8 mouse cellular contexts compared by ENCODE assay signal in the genomic region with DNA sequence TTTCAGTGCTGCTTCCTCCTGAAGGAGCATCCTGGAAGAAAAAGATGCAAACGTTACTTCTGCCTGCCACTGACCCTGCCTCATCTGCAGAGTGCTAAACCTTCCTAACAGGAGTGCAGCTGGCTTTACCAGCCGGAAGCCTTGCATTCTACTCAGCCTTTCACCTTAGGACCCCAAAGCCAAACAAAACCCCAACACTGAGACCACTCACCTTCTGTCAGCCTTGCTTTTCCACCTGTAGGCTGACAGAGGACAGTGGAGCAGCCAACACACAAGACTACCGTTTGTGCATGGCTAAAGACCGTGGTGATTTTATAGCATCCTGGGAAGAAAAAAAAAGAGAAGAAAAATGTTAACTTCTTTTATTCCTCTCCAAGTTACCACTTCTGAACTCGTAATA. TPM values are rescaled to one million over a fixed set of nuclear protein-coding genes. Genes with fewer than 3 reads are reported as not detected.
DNase-seq lines count a peak whose midpoint lies in the region; ATAC-seq and TF ChIP-seq lines count a peak whose summit lies in the region.

No protein-coding gene starts in this region.

- peak overlapping the region; percentile 90 for H3K4me3 ChIP-seq in kidney, embryonic 16.5 days (ENCODE audit: low read length)
- H3K4me3 ChIP-seq in cortical plate, adult 2 months (ENCODE audit: insufficient read depth, low read length) = peak overlapping the region; percentile 58
- peak overlapping the region; percentile 80 for H3K4me3 ChIP-seq in hindbrain, embryonic 16.5 days (ENCODE audit: low read length)
- H3K4me3 ChIP-seq in midbrain, embryonic 16.5 days (ENCODE audit: low read depth, low read length) = peak overlapping the region; percentile 61

- TF ChIP-seq CTCF in cortical plate, adult 2 months (IDR thresholded peaks at IDR 0.05; ENCODE audit: extremely low read depth, insufficient read depth, low read length) = no peak

- peak overlapping the region; percentile 91; the same call in 1 of the 2 replicates for H3K27ac ChIP-seq in kidney, embryonic 16.5 days (ENCODE audit: low read length)
- H3K27ac ChIP-seq in cortical plate, adult 2 months (ENCODE audit: insufficient read depth, low read length) = no peak overlapping the region
- no peak overlapping the region for H3K27ac ChIP-seq in hindbrain, embryonic 16.5 days (ENCODE audit: low read depth, low read length)
- no peak overlapping the region for H3K27ac ChIP-seq in midbrain, embryonic 16.5 days (ENCODE audit: low read length)

- no peaks in the 10 kb centered on the region for H3K9me3 ChIP-seq in kidney, embryonic 16.5 days (ENCODE audit: low read length)
- no peaks in the 10 kb centered on the region for H3K9me3 ChIP-seq in hindbrain, embryonic 16.5 days (ENCODE audit: control insufficient read depth, low read length)
- no peaks in the 10 kb centered on the region for H3K9me3 ChIP-seq in midbrain, embryonic 16.5 days (replicated peaks; ENCODE audit: control insufficient read depth, low read length, poor library complexity, severe bottlenecking)

- 8% methylated on average over 5 of the region's 5 CpGs for WGBS in kidney, embryonic 16.5 days
- WGBS in hindbrain, embryonic 16.5 days = 17% methylated on average over 5 of the region's 5 CpGs
- 14% methylated on average over 5 of the region's 5 CpGs for WGBS in midbrain, embryonic 16.5 days

- no peak for ATAC-seq in kidney, embryonic 16.5 days (ENCODE audit: low FRiP score, low TSS enrichment)
- ATAC-seq in hindbrain, embryonic 16.5 days = no peak
- ATAC-seq in midbrain, embryonic 16.5 days = no peak

- H3K4me1 ChIP-seq in kidney, embryonic 16.5 days (ENCODE audit: insufficient read depth, low read length) = peaks cover 24% of the 10 kb centered on the region
- H3K4me1 ChIP-seq in cortical plate, adult 2 months (ENCODE audit: control insufficient read depth, insufficient read depth, low read length) = peaks cover 8% of the 10 kb centered on the region; the same call in 1 of the 2 replicates
- H3K4me1 ChIP-seq in hindbrain, embryonic 16.5 days (ENCODE audit: control insufficient read depth, insufficient read depth, low read depth, low read length) = peaks cover 23% of the 10 kb centered on the region
- H3K4me1 ChIP-seq in midbrain, embryonic 16.5 days (ENCODE audit: control insufficient read depth, insufficient read depth, low read length) = peaks cover 19% of the 10 kb centered on the region

- no peak for TF ChIP-seq POLR2A in cortical plate, adult 2 months (IDR thresholded peaks at IDR 0.05; ENCODE audit: extremely low read depth, insufficient read depth, low read length)

- H3K27me3 ChIP-seq in kidney, embryonic 16.5 days (ENCODE audit: insufficient read depth, low read length) = no peaks in the 10 kb centered on the region
- no peaks in the 10 kb centered on the region for H3K27me3 ChIP-seq in hindbrain, embryonic 16.5 days (replicated peaks; ENCODE audit: control insufficient read depth, insufficient read depth, low read length)
- H3K27me3 ChIP-seq in midbrain, embryonic 16.5 days (ENCODE audit: control insufficient read depth, insufficient read depth, low read depth, low read length) = no peaks in the 10 kb centered on the region

- peak overlapping the region; percentile 91 for H3K9ac ChIP-seq in kidney, embryonic 16.5 days (replicated peaks; ENCODE audit: low read length)
- H3K9ac ChIP-seq in hindbrain, embryonic 16.5 days (ENCODE audit: low read depth, low read length) = peak overlapping the region; percentile 85
- H3K9ac ChIP-seq in midbrain, embryonic 16.5 days (ENCODE audit: low read depth, low read length) = peak overlapping the region; percentile 89

- DNase-seq in kidney, postnatal 14 days = no peak
- no peak for DNase-seq in gastrocnemius, postnatal 4 days (ENCODE audit: low spot score in 2 of 2)
- DNase-seq in frontal cortex, postnatal 25 days (ENCODE audit: low spot score in 2 of 2) = no peak
- DNase-seq in embryo, embryonic 11 days = no peak

- peaks cover 49% of the 10 kb centered on the region for H3K36me3 ChIP-seq in kidney, embryonic 16.5 days (ENCODE audit: insufficient read depth, low read length)
- peaks cover 26% of the 10 kb centered on the region for H3K36me3 ChIP-seq in hindbrain, embryonic 16.5 days (ENCODE audit: control insufficient read depth, insufficient read depth, low read length)
- H3K36me3 ChIP-seq in midbrain, embryonic 16.5 days (ENCODE audit: control insufficient read depth, insufficient read depth, low read length) = peaks cover 20% of the 10 kb centered on the region; the same call in 1 of the 2 replicates

- peak overlapping the region; percentile 99 for H3K4me2 ChIP-seq in kidney, embryonic 16.5 days (replicated peaks; ENCODE audit: low read depth, low read length)
- peak overlapping the region; percentile 97 for H3K4me2 ChIP-seq in hindbrain, embryonic 16.5 days (ENCODE audit: low read length)
- peak overlapping the region; percentile 89 for H3K4me2 ChIP-seq in midbrain, embryonic 16.5 days (ENCODE audit: low read length)

RNA-seq across cellular contexts. Expression of a gene that starts 0.7 kb away (rescaled TPM):
- polyA plus RNA-seq in kidney, embryonic 16.5 days (2015; fragmentation: Nextera tagmentation; extraction: Ambion mirVana) = 1,193 and 1,390 TPM in 2 replicates
- polyA plus RNA-seq in cortical plate, adult 2 months (2012; rRNA removed) = 1,605 and 1,617 TPM in 2 replicates
- 626 and 662 TPM in 2 replicates for polyA plus RNA-seq in hindbrain, embryonic 16.5 days (2015; fragmentation: Nextera tagmentation; extraction: Ambion mirVana)
- 691 and 714 TPM in 2 replicates for polyA plus RNA-seq in midbrain, embryonic 16.5 days (2015; fragmentation: Nextera tagmentation; extraction: Ambion mirVana)
- 1,000 to 10,000 TPM; 1,726 to 1,789 TPM for total RNA-seq in gastrocnemius, postnatal 4 days (2021)

RNA-seq across cellular contexts. Expression of a gene that starts 0.8 kb away (rescaled TPM):
- polyA plus RNA-seq in kidney, embryonic 16.5 days (2015; fragmentation: Nextera tagmentation; extraction: Ambion mirVana) = 37.2 and 42.6 TPM in 2 replicates
- 9.5 and 9.8 TPM in 2 replicates for polyA plus RNA-seq in cortical plate, adult 2 months (2012; rRNA removed)
- 21.7 and 24.1 TPM in 2 replicates for polyA plus RNA-seq in hindbrain, embryonic 16.5 days (2015; fragmentation: Nextera tagmentation; extraction: Ambion mirVana)
- polyA plus RNA-seq in midbrain, embryonic 16.5 days (2015; fragmentation: Nextera tagmentation; extraction: Ambion mirVana) = 19.6 and 22.4 TPM in 2 replicates
- 10 to 100 TPM; 26.8 to 29.3 TPM for total RNA-seq in gastrocnemius, postnatal 4 days (2021)

RNA-seq across cellular contexts. Expression of a gene that starts 18.7 kb away (rescaled TPM):
- polyA plus RNA-seq in kidney, embryonic 16.5 days (2015; fragmentation: Nextera tagmentation; extraction: Ambion mirVana) = 103 and 105 TPM in 2 replicates
- 59.2 and 61.0 TPM in 2 replicates for polyA plus RNA-seq in cortical plate, adult 2 months (2012; rRNA removed)
- 93.4 and 97.0 TPM in 2 replicates for polyA plus RNA-seq in hindbrain, embryonic 16.5 days (2015; fragmentation: Nextera tagmentation; extraction: Ambion mirVana)
- 87.6 and 100 TPM in 2 replicates for polyA plus RNA-seq in midbrain, embryonic 16.5 days (2015; fragmentation: Nextera tagmentation; extraction: Ambion mirVana)
- total RNA-seq in gastrocnemius, postnatal 4 days (2021) = 10 to 100 TPM; 48.9 to 53.8 TPM

RNA-seq across cellular contexts. Expression of a gene that starts 30.6 kb away (rescaled TPM):
- 6.5 and 6.8 TPM in 2 replicates for polyA plus RNA-seq in kidney, embryonic 16.5 days (2015; fragmentation: Nextera tagmentation; extraction: Ambion mirVana)
- polyA plus RNA-seq in cortical plate, adult 2 months (2012; rRNA removed) = 0.27 and 0.49 TPM in 2 replicates
- polyA plus RNA-seq in hindbrain, embryonic 16.5 days (2015; fragmentation: Nextera tagmentation; extraction: Ambion mirVana) = 2.0 and 2.2 TPM in 2 replicates
- 1.1 and 2.2 TPM in 2 replicates for polyA plus RNA-seq in midbrain, embryonic 16.5 days (2015; fragmentation: Nextera tagmentation; extraction: Ambion mirVana)
- under 1 TPM; 0.18 to 0.25 TPM for total RNA-seq in gastrocnemius, postnatal 4 days (2021)

RNA-seq across cellular contexts. Expression of a gene that starts 35.2 kb away (rescaled TPM):
- 108 and 114 TPM in 2 replicates for polyA plus RNA-seq in kidney, embryonic 16.5 days (2015; fragmentation: Nextera tagmentation; extraction: Ambion mirVana)
- polyA plus RNA-seq in cortical plate, adult 2 months (2012; rRNA removed) = 32.4 and 34.5 TPM in 2 replicates
- 40.3 and 54.2 TPM in 2 replicates for polyA plus RNA-seq in hindbrain, embryonic 16.5 days (2015; fragmentation: Nextera tagmentation; extraction: Ambion mirVana)
- 43.0 and 46.8 TPM in 2 replicates for polyA plus RNA-seq in midbrain, embryonic 16.5 days (2015; fragmentation: Nextera tagmentation; extraction: Ambion mirVana)
- 10 to 100 TPM; 81.1 to 84.6 TPM for total RNA-seq in gastrocnemius, postnatal 4 days (2021)
